Mouse (Mus musculus) limb, embryonic 13.5 days (tissue): ENCODE data around the gene Pgs1. TPM values are rescaled to one million over a fixed set of nuclear protein-coding genes. Genes with fewer than 3 reads are reported as not detected.

Experiments
- ATAC-seq: fragments of 200-750 bp; cut with Nextera tagmentation; 2 replicates; pipeline ENCODE4 v1.8.0; 2017; ENCODE audit warnings: low read depth, moderate number of reproducible peaks, moderate TSS enrichment; ENCODE audit not compliant: low FRiP score
- H3K27ac ChIP-seq: fragments of 300-500 bp; sonication (generic); 2 replicates; pipeline ENCODE4 v1.5.1; 2015; ENCODE audit warnings: inconsistent platforms, mild to moderate bottlenecking, moderate library complexity
- H3K27me3 ChIP-seq: fragments of 300-500 bp; sonication (generic); 2 replicates; pipeline ENCODE4 v1.6.1; 2015; ENCODE audit warnings: mild to moderate bottlenecking, inconsistent platforms
- H3K36me3 ChIP-seq: fragments of 300-500 bp; sonication (generic); 2 replicates; pipeline ENCODE4 v1.6.1; 2015; ENCODE audit warnings: inconsistent platforms, mild to moderate bottlenecking, moderate library complexity
- H3K4me1 ChIP-seq: fragments of 300-500 bp; sonication (generic); 2 replicates; pipeline ENCODE4 v1.6.1; 2015; ENCODE audit warnings: inconsistent platforms
- H3K4me2 ChIP-seq: fragments of 300-500 bp; sonication (generic); replicated peaks from 2 replicates; pipeline ENCODE4 v1.6.1; 2015; ENCODE audit warnings: inconsistent platforms, mild to moderate bottlenecking, moderate library complexity
- H3K4me3 ChIP-seq: fragments of 300-500 bp; sonication (generic); 2 replicates; pipeline ENCODE4 v1.5.1; 2015; ENCODE audit warnings: moderate library complexity, mild to moderate bottlenecking, inconsistent platforms
- H3K9ac ChIP-seq: fragments of 300-500 bp; sonication (generic); 2 replicates; pipeline ENCODE4 v1.6.1; 2015; ENCODE audit warnings: mild to moderate bottlenecking, inconsistent platforms
- H3K9me3 ChIP-seq: fragments of 300-500 bp; sonication (generic); 2 replicates; pipeline ENCODE4 v1.6.1; 2016; ENCODE audit warnings: inconsistent platforms
- WGBS: fragments of 180-500 bp; shearing (Covaris S2); methylation state at CpG from one replicate; pipeline ENCODE4 v1.1.7; 2015; 5-methylcytosine and 5-hydroxymethylcytosine counted together
- polyA plus RNA-seq: library from polyadenylated mRNA; unstranded; fragments of >200 nt; fragmentation: Nextera tagmentation; extraction: Ambion mirVana; gene quantifications from 2 replicates; pipeline ENCODE4 v1.2.1, GENCODE M21; 2015

The Pgs1 gene
- polyA plus RNA-seq, 1 experiment from 2014 or later = 35.7 TPM

DNA sequence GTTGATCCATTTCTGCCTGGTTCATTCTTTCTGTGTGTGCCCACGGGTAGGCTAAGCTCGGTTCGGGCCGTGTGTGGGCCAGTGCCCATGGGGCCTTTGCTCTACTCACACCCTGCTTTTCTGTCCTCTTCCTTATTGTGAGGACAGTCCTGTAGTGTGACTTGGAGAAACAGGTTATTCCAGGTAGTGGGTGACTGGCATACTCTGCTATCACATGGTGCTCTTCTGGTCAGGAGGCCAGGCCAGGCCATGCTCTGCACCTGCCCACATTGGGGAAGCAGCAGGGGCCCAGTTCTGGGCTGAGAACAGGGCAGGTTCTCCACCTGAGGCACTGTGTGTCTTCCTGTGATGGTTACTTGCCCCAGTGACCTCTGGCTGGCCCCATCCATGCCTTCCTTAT is 12.3 kb downstream of the Pgs1 start:
- Histone ChIP-seq H3K9ac (no peak overlapping the region), H3K36me3 (peaks cover 53% of the 10 kb centered on the region), H3K27me3 (no peaks in the 10 kb centered on the region), H3K9me3 (no peaks in the 10 kb centered on the region), H3K27ac (no peak overlapping the region), H3K4me3 (no peak overlapping the region), H3K4me2 (no peak overlapping the region), H3K4me1 (peaks cover 36% of the 10 kb centered on the region)
- no peak for ATAC-seq
- 99% methylated on average over 4 of the region's 4 CpGs for WGBS

- Histone ChIP-seq H3K4me2 (no peak overlapping the region), H3K4me1 (peaks cover 28% of the 10 kb centered on the region), H3K27me3 (no peaks in the 10 kb centered on the region), H3K36me3 (peaks cover 63% of the 10 kb centered on the region), H3K9ac (no peak overlapping the region), H3K4me3 (no peak overlapping the region), H3K9me3 (no peaks in the 10 kb centered on the region), H3K27ac (no peak overlapping the region)
- ATAC-seq = no peak
- WGBS = 92% methylated on average over 6 of the region's 6 CpGs
Observed at GRCm38 (mm10) chr11:117999260-117999934, 13.3 kb downstream of the Pgs1 start.

- Histone ChIP-seq H3K9ac (no peak overlapping the region), H3K4me1 (peaks cover 22% of the 10 kb centered on the region), H3K9me3 (no peaks in the 10 kb centered on the region), H3K27ac (no peak overlapping the region), H3K4me3 (no peak overlapping the region), H3K4me2 (no peak overlapping the region), H3K27me3 (no peaks in the 10 kb centered on the region), H3K36me3 (peaks cover 70% of the 10 kb centered on the region)
- WGBS = 56% methylated on average over 1 of the region's 1 CpGs
- no peak for ATAC-seq
Observed at GRCm38 (mm10) chr11:118000083-118000482, 14.0 kb downstream of the Pgs1 start.

- Histone ChIP-seq H3K4me3 (no peak overlapping the region), H3K27ac (no peak overlapping the region), H3K9ac (no peak overlapping the region), H3K4me2 (no peak overlapping the region), H3K4me1 (peaks cover 15% of the 10 kb centered on the region), H3K36me3 (peaks cover 76% of the 10 kb centered on the region), H3K27me3 (no peaks in the 10 kb centered on the region), H3K9me3 (no peaks in the 10 kb centered on the region)
- WGBS = 93% methylated on average over 7 of the region's 7 CpGs
- no peak for ATAC-seq
Observed at GRCm38 (mm10) chr11:118000565-118001215, 14.6 kb downstream of the Pgs1 start.

GRCm38 (mm10) chr11:118003176-118003575 is 17.1 kb downstream of the Pgs1 start:
- no peak for ATAC-seq
- WGBS = 95% methylated on average over 14 of the region's 14 CpGs
- Histone ChIP-seq H3K27ac (no peak overlapping the region), H3K9me3 (no peaks in the 10 kb centered on the region), H3K4me1 (peaks cover 12% of the 10 kb centered on the region), H3K9ac (no peak overlapping the region), H3K36me3 (peaks cover 86% of the 10 kb centered on the region), H3K4me3 (no peak overlapping the region), H3K27me3 (no peaks in the 10 kb centered on the region), H3K4me2 (no peak overlapping the region)

- Histone ChIP-seq H3K4me3 (no peak overlapping the region), H3K4me1 (peaks cover 15% of the 10 kb centered on the region), H3K4me2 (no peak overlapping the region), H3K27ac (no peak overlapping the region), H3K27me3 (no peaks in the 10 kb centered on the region), H3K36me3 (peaks cover 80% of the 10 kb centered on the region), H3K9ac (no peak overlapping the region), H3K9me3 (no peaks in the 10 kb centered on the region)
- ATAC-seq = no peak
- WGBS = 73% methylated on average over 5 of the region's 5 CpGs
Observed at GRCm38 (mm10) chr11:118003718-118004117, 17.6 kb downstream of the Pgs1 start.

DNA sequence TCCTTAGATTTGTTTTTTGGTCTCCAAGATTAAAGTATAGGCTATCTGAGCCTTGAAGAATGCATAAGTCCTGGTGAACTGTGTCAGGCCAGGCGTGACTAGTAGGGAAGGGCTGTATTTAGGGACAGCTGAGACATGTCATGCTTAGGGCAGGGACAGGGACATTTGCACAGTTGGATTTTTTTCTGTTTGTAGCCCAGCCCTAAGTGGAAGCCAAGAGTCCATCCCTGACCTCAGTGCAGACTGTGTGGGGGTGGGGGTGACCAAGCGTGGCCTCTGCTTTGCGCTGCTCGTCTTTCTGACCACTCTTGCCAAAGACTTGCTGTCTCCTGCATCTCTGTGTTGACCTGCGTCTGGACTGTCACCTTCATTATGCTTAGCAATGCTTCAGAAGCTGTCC is 18.1 kb downstream of the Pgs1 start:
- Histone ChIP-seq H3K4me2 (no peak overlapping the region), H3K9me3 (no peaks in the 10 kb centered on the region), H3K27me3 (no peaks in the 10 kb centered on the region), H3K4me3 (no peak overlapping the region), H3K27ac (no peak overlapping the region), H3K4me1 (peaks cover 20% of the 10 kb centered on the region), H3K36me3 (peaks cover 76% of the 10 kb centered on the region), H3K9ac (no peak overlapping the region)
- 87% methylated on average over 5 of the region's 5 CpGs for WGBS
- ATAC-seq = no peak

GRCm38 (mm10) chr11:118007460-118008143 is 21.5 kb downstream of the Pgs1 start:
- peaks cover 27% of the 10 kb centered on the region for H3K4me1 ChIP-seq
- H3K27ac ChIP-seq = no peak overlapping the region
- H3K27me3 ChIP-seq = no peaks in the 10 kb centered on the region
- H3K4me2 ChIP-seq = no peak overlapping the region
- no peak overlapping the region for H3K4me3 ChIP-seq
- 67% methylated on average over 8 of the region's 8 CpGs for WGBS
- H3K9ac ChIP-seq = peak overlapping the region; percentile 8; the same call in 1 of the 2 replicates
- H3K9me3 ChIP-seq = no peaks in the 10 kb centered on the region
- peaks cover 61% of the 10 kb centered on the region for H3K36me3 ChIP-seq
- ATAC-seq = no peak

DNA sequence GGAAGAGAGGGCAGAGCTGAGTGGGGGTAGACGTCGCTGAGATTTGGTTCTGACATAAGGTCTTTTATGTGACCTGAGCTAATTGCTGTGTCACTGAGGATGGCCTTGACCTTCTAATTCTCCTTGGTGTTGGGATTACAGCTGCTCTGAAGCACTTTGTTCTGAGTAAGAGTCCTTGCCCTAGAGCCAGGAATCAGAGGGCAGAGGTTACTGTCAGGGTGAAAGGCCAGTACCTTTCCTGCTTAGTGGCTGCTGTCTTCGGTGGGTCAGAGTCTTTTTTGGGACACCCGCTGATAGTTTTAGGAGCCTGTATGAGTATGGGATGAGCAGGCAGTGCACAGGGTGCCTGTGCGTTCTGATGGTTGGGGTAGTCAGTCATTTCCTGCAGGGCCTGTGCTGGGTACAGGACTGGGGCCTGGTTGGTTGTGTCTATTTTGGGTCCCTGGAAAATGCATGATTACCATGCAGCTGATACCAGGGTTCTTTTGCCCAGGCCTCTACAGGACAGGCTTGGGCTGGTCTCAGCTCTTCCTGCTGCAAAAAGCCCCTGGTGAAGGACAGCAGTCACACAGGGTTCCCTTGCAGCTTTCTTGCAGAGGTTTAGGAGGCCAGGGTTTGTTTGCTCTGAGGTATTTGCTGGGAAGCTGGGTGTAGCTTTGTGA is 22.2 kb downstream of the Pgs1 start:
- Histone ChIP-seq H3K27me3 (no peaks in the 10 kb centered on the region), H3K4me2 (no peak overlapping the region), H3K9me3 (no peaks in the 10 kb centered on the region), H3K4me3 (no peak overlapping the region), H3K27ac (no peak overlapping the region), H3K9ac (peak overlapping the region; percentile 39; the same call in 1 of the 2 replicates), H3K36me3 (peaks cover 58% of the 10 kb centered on the region), H3K4me1 (peaks cover 27% of the 10 kb centered on the region)
- WGBS = 71% methylated on average over 5 of the region's 5 CpGs
- no peak for ATAC-seq

DNA sequence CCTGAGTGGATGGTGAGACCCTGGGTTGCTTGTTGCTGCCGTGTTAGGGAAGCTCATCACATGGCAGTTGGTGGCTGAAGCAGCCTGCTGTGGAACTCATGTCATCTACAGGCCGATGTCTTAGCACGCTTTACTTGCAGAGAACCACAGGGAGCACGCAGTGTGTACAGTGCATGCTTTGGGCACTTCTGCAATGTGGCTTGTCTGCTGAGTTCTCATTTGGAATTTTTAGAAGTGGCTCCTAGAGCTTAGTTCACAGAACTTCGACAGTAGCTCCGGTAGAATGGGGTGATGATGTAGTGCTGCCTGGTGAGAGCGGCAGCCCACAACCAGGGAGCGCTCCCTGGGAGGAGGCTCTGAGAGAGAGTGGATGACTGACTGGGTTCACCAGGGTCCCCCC is 22.8 kb downstream of the Pgs1 start:
- Histone ChIP-seq H3K27me3 (no peaks in the 10 kb centered on the region), H3K4me3 (no peak overlapping the region), H3K4me2 (no peak overlapping the region), H3K9ac (peak overlapping the region; percentile 39; the same call in 1 of the 2 replicates), H3K27ac (0 out of 2 replicates have a peak overlapping the region, but pooled peaks have one; percentile 3), H3K36me3 (peaks cover 55% of the 10 kb centered on the region), H3K9me3 (no peaks in the 10 kb centered on the region), H3K4me1 (peaks cover 24% of the 10 kb centered on the region)
- no peak for ATAC-seq
- 78% methylated on average over 8 of the region's 8 CpGs for WGBS

DNA sequence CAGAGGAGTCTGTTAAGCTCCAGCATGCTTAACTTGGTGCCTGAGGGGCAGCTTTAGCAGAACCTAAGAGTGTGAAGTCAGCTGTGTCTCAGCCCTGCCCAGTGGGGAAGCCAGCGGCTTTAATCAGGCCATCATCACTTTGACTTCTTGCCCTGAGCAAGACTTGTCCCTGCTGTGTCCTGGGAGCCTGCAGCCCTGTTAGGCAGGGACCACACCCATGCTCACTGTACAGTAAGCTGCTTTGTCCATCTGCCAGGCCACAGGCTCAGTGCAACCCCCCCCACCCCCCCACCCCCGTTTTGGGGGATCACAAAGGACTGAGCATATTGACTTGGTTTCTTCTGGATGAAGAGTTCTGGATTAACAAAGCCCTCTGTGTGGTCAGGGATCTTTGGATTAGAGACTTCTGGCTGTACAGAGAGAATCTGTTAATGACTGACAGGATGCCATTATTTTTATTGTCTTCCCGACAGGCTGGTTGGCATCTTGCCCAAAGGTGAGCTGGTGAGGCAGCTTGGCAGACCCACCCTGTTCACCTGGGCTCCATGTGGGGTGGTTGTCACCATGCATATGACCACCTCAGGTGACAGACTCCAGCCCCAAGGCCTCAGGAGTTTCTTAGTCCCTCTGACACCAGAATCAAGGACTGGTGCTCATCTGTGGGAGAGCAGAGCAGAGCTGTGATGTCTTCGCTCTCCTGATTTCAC is 23.9 kb downstream of the Pgs1 start:
- peak overlapping the region; percentile 39; the same call in 1 of the 2 replicates for H3K9ac ChIP-seq
- H3K36me3 ChIP-seq = peaks cover 54% of the 10 kb centered on the region
- H3K27me3 ChIP-seq = no peaks in the 10 kb centered on the region
- ATAC-seq = no peak
- H3K4me2 ChIP-seq = no peak overlapping the region
- H3K4me1 ChIP-seq = peaks cover 24% of the 10 kb centered on the region
- H3K9me3 ChIP-seq = no peaks in the 10 kb centered on the region
- H3K4me3 ChIP-seq = no peak overlapping the region
- H3K27ac ChIP-seq = no peak overlapping the region
- 49% methylated on average over 4 of the region's 4 CpGs for WGBS
